Mouse (Mus musculus) leukemia stem cell, adult 10-12 weeks (primary cell): ENCODE data around the gene Aaed1. TPM values are rescaled to one million over a fixed set of nuclear protein-coding genes. Genes with fewer than 3 reads are reported as not detected.

Experiments used
- polyA plus RNA-seq: library from polyadenylated mRNA; stranded (reverse); fragments of >175 nt; gene quantifications from 2 replicates; pipeline ENCODE4 v1.2.3, GENCODE M21; 2012; ENCODE audit warnings: low replicate concordance

Gene Aaed1
- 1.2 and 1.8 TPM in 2 replicates for polyA plus RNA-seq

GRCm38 (mm10) chr13:64312024-64312915 lies at the start of gene Aaed1:
Gene Aaed1 (minus strand): TSS chr13:64312710.

GRCm38 (mm10) chr13:64274879-64275753 lies 37.4 kb downstream of the Aaed1 start, which contains the start of gene Cdc14b:
Gene Cdc14b (minus strand): TSS chr13:64275290.

Other genes starting within 250 kb of the Aaed1 start
- gene Hsd17b3, start 223.5 kb downstream of the Aaed1 start, polyA plus RNA-seq: not detected in 2 replicates
- gene Slc35d2, start 183.3 kb downstream of the Aaed1 start, polyA plus RNA-seq: 7.3 and 10.8 TPM in 2 replicates
- gene Zfp367, start 159.5 kb downstream of the Aaed1 start, polyA plus RNA-seq: 9.4 and 13.5 TPM in 2 replicates
- 20.2 and 85.4 TPM in 2 replicates for gene Habp4, start 150.9 kb downstream of the Aaed1 start, polyA plus RNA-seq
- 0.25 and 0.71 TPM in 2 replicates for gene Cdc14b, start 37.4 kb downstream of the Aaed1 start, polyA plus RNA-seq
- gene Ctsl, start 58.2 kb upstream of the Aaed1 start, polyA plus RNA-seq: 0.43 and 2.4 TPM in 2 replicates
- gene Cdk20, start 119.6 kb upstream of the Aaed1 start, polyA plus RNA-seq: 21.4 and 27.6 TPM in 2 replicates
- not detected in 2 replicates for gene Fam240b, start 185.1 kb upstream of the Aaed1 start, polyA plus RNA-seq